Mouse (Mus musculus): ENCODE results near the gene Cd3e. TPM values are rescaled to one million over a fixed set of nuclear protein-coding genes. Genes with fewer than 3 reads are reported as not detected.

The Cd3e gene
- total RNA-seq, 2 experiments from 2014 or later: 0.81 to 0.88 TPM

GRCm38 (mm10) chr9:45015841-45016240 lies 6.4 kb upstream of the Cd3e start:
- no peak for DNase-seq

GRCm38 (mm10) chr9:45014879-45015278 lies 5.5 kb upstream of the Cd3e start:
- DNase-seq: no peak

- no peak for DNase-seq
Measured at GRCm38 (mm10) chr9:45011291-45011690, 1.9 kb upstream of the Cd3e start.

GRCm38 (mm10) chr9:45010461-45010860 lies 1.0 kb upstream of the Cd3e start:
- no peak for DNase-seq

- DNase-seq: no peak
Measured at GRCm38 (mm10) chr9:45008342-45008741, 1.1 kb downstream of the Cd3e start.

GRCm38 (mm10) chr9:45007404-45007803 lies 2.0 kb downstream of the Cd3e start:
- DNase-seq: no peak

- no peak for DNase-seq
Measured at GRCm38 (mm10) chr9:45000249-45000648, 9.2 kb downstream of the Cd3e start.

- no peak for DNase-seq
Measured at GRCm38 (mm10) chr9:44999776-45000175, 9.7 kb downstream of the Cd3e start.

GRCm38 (mm10) chr9:44999171-44999570 lies 10.3 kb downstream of the Cd3e start:
- DNase-seq: no peak

- no peak for DNase-seq
Measured at GRCm38 (mm10) chr9:44998138-44998537, 11.3 kb downstream of the Cd3e start.

- no peak for DNase-seq
Measured at GRCm38 (mm10) chr9:44996590-44996989, 12.8 kb downstream of the Cd3e start.

- no peak for DNase-seq
Measured at GRCm38 (mm10) chr9:44994962-44995361, 14.5 kb downstream of the Cd3e start.

- DNase-seq: no peak
Measured at GRCm38 (mm10) chr9:44993268-44993667, 16.2 kb downstream of the Cd3e start.

- no peak for DNase-seq
Measured at GRCm38 (mm10) chr9:44992271-44992670, 17.2 kb downstream of the Cd3e start.

GRCm38 (mm10) chr9:44991821-44992220 lies 17.6 kb downstream of the Cd3e start:
- no peak for DNase-seq

GRCm38 (mm10) chr9:44986976-44987375 lies 22.5 kb downstream of the Cd3e start:
- no peak for DNase-seq

- DNase-seq: peak; percentile 7
Measured at GRCm38 (mm10) chr9:44986242-44986781, 23.1 kb downstream of the Cd3e start.

- no peak for DNase-seq
Measured at GRCm38 (mm10) chr9:44985721-44986161, 23.7 kb downstream of the Cd3e start.

GRCm38 (mm10) chr9:44983001-44983400 lies 26.4 kb downstream of the Cd3e start:
- no peak for DNase-seq

- DNase-seq: no peak
Measured at GRCm38 (mm10) chr9:44982531-44982930, 26.9 kb downstream of the Cd3e start.

GRCm38 (mm10) chr9:44982081-44982480 lies 27.3 kb downstream of the Cd3e start:
- no peak for DNase-seq

GRCm38 (mm10) chr9:44981676-44982075 lies 27.8 kb downstream of the Cd3e start, which contains the start of gene Cd3d:
TSS of gene Cd3d (plus strand) at chr9:44981786.
- no peak for DNase-seq

GRCm38 (mm10) chr9:44981104-44981503 lies 28.3 kb downstream of the Cd3e start:
- DNase-seq: no peak

- DNase-seq: no peak
Measured at GRCm38 (mm10) chr9:44980242-44980641, 29.2 kb downstream of the Cd3e start, which contains the start of gene Cd3g. TSS of gene Cd3g (minus strand) at chr9:44980431.

GRCm38 (mm10) chr9:44979806-44980205 lies 29.6 kb downstream of the Cd3e start:
- DNase-seq: no peak
